Mouse (Mus musculus) C2C12 (cell line): ENCODE results near the gene Plcg1.

Experiments
- CEBPB ChIP-seq: IDR thresholded peaks from one replicate; pipeline ENCODE4 v1.6.1; 2011; ENCODE audit warnings: low read depth, mild to moderate bottlenecking, control low read depth, moderate library complexity
- CTCF ChIP-seq: IDR thresholded peaks from one replicate; pipeline ENCODE4 v1.5.1; 2011; ENCODE audit not compliant: control insufficient read depth, insufficient read depth, insufficient read length
- MAX ChIP-seq: IDR thresholded peaks from one replicate; pipeline ENCODE4 v1.6.1; 2011; ENCODE audit warnings: mild to moderate bottlenecking, control low read depth

GRCm38 (mm10) chr2:160717269-160717668 lies 13.8 kb upstream of the Plcg1 start:
- TF ChIP-seq CTCF (no peak), CEBPB (no peak), MAX (no peak)
